Mouse (Mus musculus) ovary, adult 2 months (tissue): Measurements from ENCODE around the gene Uhrf1. TPM values are rescaled to one million over a fixed set of nuclear protein-coding genes. Genes with fewer than 3 reads are reported as not detected.

Source experiments
- polyA plus RNA-seq: library from polyadenylated mRNA; depleted of rRNA; stranded (reverse); fragments of >200 nt; gene quantifications from 2 replicates; pipeline ENCODE4 v1.2.3, GENCODE M21; 2012; rRNA removed

The Uhrf1 gene
- polyA plus RNA-seq = 30.6 and 42.8 TPM in 2 replicates

DNA sequence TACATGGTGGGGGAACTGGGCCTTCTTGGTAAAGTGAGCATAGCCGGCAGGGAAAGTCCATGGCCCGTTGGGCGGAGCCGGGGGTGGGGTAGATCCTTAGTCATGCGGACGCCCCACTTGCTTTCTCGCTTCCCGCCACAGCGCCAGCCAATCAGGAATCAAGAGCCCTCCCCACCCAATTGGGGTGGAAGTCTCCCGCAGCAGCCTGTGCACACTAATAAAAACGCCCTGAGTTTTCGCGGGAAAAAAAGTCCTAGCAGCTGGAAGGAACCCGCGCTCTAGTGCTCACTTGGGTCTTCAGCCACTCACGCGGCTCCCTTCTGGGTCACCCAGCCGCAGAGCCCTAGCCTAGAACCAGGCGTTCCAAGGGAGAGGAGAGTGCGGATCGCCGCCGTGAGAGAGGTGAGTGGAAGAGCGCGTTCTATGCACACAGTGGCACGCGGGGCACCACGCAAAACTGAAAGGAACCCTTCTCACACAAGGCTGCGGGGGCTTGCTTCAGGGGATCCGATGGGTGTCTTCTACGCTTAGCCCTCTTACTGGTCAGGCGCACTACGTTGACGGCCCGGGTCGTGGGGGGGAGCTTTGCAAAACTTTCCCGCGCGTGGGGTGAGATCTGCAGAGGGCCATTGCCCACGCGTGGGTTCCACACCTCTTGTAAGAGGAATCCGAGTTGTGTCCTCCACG lies at the start of gene Uhrf1:
Uhrf1 (plus strand) TSS at position 162 of the 687 bp plus-strand sequence.

DNA sequence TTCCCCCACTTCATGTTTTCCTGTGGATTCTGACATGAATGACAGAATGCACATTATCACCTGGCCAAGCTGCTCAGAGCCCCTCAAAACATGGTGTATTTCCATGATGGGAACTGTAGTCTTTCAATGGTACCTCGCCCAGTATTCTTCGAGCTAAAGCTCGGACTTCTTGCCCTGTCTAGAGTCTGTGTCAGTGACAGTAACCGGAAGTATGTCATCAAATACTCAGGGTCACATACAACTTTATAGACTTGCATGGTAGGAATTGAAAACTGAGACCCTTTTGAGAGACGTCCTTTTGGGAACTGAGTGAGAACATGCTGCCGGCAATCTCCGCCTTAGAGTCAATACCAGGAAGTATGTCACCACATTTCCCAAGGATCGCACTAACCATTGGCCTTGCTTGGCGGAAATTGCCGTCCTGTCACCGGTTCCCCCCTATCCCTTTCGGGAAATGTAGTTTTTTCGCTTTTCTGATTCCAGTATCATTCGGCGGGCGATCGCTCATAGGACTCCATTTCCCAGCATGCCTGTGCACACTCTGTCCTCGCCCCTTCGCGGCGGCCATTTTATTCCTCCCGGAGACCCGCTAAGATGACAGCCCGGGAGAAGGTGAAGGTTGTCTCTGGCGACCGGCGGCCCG lies 46.8 kb upstream of the Uhrf1 start, which contains the start of gene Fem1a:
Fem1a (plus strand) TSS at position 572 of the 643 bp plus-strand sequence.

DNA sequence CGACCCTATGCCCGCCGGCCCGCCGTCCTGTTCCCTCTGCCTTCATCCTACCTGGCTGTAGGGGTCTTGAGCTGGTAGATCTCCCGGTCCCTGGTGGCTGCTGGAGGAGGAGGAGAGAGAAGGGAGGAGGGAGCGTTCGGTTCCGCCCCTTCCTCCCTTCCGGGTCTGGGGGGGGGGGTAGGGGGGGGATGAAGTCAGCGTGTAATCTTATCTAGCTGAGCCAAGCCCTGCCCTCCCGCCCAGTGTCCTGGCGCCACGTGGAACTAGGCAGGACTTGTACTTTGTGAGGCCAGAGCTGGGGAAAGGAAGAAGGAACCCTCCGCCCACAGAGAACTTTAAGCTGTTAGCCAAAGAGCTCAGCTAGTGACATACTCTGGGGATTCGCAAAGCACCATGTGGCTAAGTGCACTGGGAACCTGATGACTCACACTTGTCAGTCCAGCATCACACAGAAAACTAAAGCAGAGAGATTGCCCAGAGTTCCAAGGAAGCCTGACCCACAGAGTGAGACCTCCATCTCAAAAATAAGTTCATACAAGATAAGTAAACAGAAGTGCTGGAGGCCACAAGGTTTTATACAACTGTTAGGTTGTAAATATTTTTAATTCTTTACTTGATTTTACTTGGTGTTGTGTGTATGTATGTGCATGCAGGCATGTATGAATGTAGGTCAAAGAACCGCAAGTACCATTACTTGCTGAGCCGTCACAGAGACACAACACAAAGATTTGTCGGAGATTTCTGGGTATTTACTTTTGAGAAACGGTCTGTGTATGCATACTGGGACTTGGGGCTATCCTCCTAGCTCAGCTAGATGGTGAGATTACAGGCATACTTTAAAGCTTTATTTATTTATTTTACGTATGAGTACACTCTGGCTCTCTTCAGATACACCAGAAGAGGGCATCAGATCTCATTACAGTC lies 26.2 kb upstream of the Uhrf1 start, which contains the start of gene Ticam1:
Ticam1 (minus strand) TSS at position 144 of the 924 bp plus-strand sequence.

DNA sequence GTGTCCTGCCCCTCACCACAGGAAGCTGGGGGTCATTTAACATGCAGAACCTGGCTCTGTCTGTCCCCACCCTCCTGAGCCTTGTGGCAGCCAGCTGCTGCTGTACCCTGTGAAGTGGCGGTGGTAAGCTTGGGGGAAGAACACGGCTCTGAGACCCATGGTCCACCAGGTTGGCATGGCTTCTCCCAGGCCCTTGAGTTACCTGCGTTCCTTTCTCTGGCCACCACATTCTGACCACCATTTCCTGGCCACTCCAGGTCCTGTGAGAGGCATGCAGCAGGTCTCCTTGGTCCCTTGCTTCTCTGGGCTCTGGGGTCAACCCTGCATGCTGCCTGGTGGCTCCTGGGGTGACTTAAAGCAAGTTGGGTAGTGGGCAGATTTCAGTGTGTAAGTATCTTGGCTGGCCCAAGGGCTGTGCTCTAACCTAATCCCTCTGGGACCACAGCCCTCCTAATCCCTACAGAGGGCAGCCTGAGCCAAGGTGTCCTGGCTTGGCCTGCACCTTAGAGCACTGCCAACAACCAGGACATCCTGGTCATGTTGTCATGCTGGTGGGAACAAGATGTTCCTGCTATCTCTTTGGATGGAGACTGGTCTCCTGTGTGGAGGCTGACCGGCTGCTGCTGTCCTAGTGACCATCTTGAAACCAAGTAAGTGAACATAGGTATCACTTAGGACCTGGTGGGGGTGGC lies 10.4 kb upstream of the Uhrf1 start, which contains the start of gene Plin3:
Plin3 (minus strand) TSS at position 343 of the 692 bp plus-strand sequence.

DNA sequence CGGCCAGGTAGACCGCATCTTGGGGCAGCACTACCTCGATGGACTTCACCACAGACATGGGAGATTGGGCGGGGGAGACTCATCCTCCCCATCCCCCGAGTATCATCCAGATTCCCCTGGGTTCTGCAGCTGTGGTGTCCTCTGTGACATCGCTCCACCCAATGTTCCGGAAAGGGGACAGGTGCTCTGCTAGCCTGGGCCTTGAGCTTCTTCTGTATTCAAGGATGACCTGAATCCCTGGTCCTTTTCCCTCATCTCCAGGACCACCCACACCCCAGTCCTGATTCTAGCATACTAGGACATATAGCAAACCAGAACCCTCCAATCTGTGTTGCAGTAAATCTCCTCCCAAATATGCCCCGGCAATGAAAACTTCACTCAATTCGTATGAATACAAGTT lies 2.9 kb upstream of the Uhrf1 start, which contains the start of gene Arrdc5:
Arrdc5 (minus strand) TSS at position 101 of the 400 bp plus-strand sequence.

DNA sequence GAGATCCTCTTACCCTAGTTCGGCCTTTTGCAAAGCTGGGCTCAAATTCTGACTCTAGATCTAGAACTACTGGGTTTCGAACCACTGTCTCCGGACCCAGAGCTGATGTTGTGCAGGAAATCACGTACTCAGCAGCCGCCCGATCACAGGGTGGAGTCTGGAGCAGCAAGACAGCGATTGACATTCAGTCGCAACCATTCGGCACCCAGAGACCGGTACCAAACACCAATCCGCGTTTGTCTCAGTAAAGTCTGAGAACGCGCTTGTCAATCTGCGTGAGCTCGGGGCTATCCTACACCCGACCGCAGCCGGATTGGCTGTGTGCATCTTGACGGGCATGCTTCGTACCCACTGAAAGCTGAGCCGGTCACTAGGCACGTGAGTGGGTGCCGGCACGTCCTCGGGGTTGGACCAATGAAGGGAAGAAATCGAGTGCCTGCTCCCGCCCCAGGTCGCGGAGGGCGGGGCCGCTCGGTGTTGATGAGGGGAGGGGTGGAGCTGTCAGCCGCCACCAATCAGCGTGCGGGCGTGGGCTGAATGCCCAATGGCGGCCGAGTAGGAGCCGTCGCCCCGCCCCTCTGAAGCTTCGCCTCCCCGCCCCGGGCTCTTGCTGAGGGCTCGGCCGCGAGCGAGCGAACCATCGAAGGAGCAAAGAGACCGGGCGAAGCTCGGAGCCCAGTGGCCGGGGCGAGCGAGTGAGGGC lies 22.5 kb downstream of the Uhrf1 start, which contains the start of gene Kdm4b:
Kdm4b (plus strand) TSS at position 613 of the 703 bp plus-strand sequence.

Other genes starting within 250 kb of the Uhrf1 start
- 58.5 and 83.0 TPM in 2 replicates for gene Ubxn6, start 228.3 kb upstream of the Uhrf1 start, polyA plus RNA-seq
- 52.3 and 75.6 TPM in 2 replicates for gene Hdgfl2, start 223.7 kb upstream of the Uhrf1 start, polyA plus RNA-seq
- gene Plin4, start 193.5 kb upstream of the Uhrf1 start, polyA plus RNA-seq = 206 and 215 TPM in 2 replicates
- 19.0 and 42.0 TPM in 2 replicates for gene Plin5, start 185.7 kb upstream of the Uhrf1 start, polyA plus RNA-seq
- 76.6 and 100 TPM in 2 replicates for gene Lrg1, start 181.3 kb upstream of the Uhrf1 start, polyA plus RNA-seq
- gene Sema6b, start 163.0 kb upstream of the Uhrf1 start, polyA plus RNA-seq = 15.5 and 19.9 TPM in 2 replicates
- 9.7 and 10.3 TPM in 2 replicates for gene Tnfaip8l1, start 140.8 kb upstream of the Uhrf1 start, polyA plus RNA-seq
- gene Mydgf, start 119.4 kb upstream of the Uhrf1 start, polyA plus RNA-seq = 124 and 131 TPM in 2 replicates
- gene Dpp9, start 84.4 kb upstream of the Uhrf1 start, polyA plus RNA-seq = 58.6 and 59.5 TPM in 2 replicates
- gene Fem1a, start 46.5 kb upstream of the Uhrf1 start, polyA plus RNA-seq = 39.9 and 52.7 TPM in 2 replicates
- gene Ticam1, start 26.5 kb upstream of the Uhrf1 start, polyA plus RNA-seq = 29.8 and 32.7 TPM in 2 replicates
- gene Plin3, start 10.4 kb upstream of the Uhrf1 start, polyA plus RNA-seq = 53.2 and 60.7 TPM in 2 replicates
- not detected in 2 replicates for gene Arrdc5, start 3.0 kb upstream of the Uhrf1 start, polyA plus RNA-seq
- gene Kdm4b, start 22.7 kb downstream of the Uhrf1 start, polyA plus RNA-seq = 75.5 and 81.9 TPM in 2 replicates
- gene Ptprs, start 173.2 kb downstream of the Uhrf1 start, polyA plus RNA-seq = 427 and 461 TPM in 2 replicates
- not detected in 2 replicates for gene Znrf4, start 209.1 kb downstream of the Uhrf1 start, polyA plus RNA-seq